Mouse (Mus musculus) bone marrow, adult 2 months (tissue): Measurements from ENCODE around the gene Cul5. TPM values are rescaled to one million over a fixed set of nuclear protein-coding genes. Genes with fewer than 3 reads are reported as not detected.
A peak's percentile ranks its signal among the peaks of the same experiment; 100 is the strongest.

Experiments used
- H3K27ac ChIP-seq: fragments of 200-500 bp; 2 replicates; pipeline ENCODE4 v1.5.1; 2012; ENCODE audit warnings: low read depth, mild to moderate bottlenecking, control low read depth, inconsistent platforms, low read length; ENCODE audit not compliant: control insufficient read depth, poor library complexity, insufficient read depth
- H3K4me1 ChIP-seq: fragments of 200-500 bp; 2 replicates; pipeline ENCODE4 v1.6.1; 2011; ENCODE audit warnings: low read length; ENCODE audit not compliant: control insufficient read depth, insufficient read depth
- H3K4me3 ChIP-seq: fragments of 200-500 bp; replicated peaks from 2 replicates; pipeline ENCODE3; 2011; ENCODE audit warnings: mild to moderate bottlenecking, low read depth, low read length, control low read depth; ENCODE audit not compliant: control insufficient read depth
- CTCF ChIP-seq: fragments of 200-500 bp; IDR thresholded peaks from 2 replicates; pipeline ENCODE4 v1.5.1; 2011; ENCODE audit warnings: low read length, control low read depth; ENCODE audit not compliant: control insufficient read depth, insufficient read depth
- POLR2A ChIP-seq: fragments of 200-500 bp; IDR thresholded peaks from 2 replicates; pipeline ENCODE4 v1.6.1; 2011; ENCODE audit warnings: low read depth, mild to moderate bottlenecking, control low read depth, low read length, borderline replicate concordance; ENCODE audit not compliant: control insufficient read depth
- WGBS: fragments of 180-500 bp; shearing (Covaris S2); methylation state at CpG from one replicate; pipeline ENCODE4 v1.1.7; 2018; 5-methylcytosine and 5-hydroxymethylcytosine counted together
- polyA plus RNA-seq: library from polyadenylated mRNA; stranded (reverse); fragments of >200 nt; gene quantifications from 2 replicates; pipeline ENCODE4 v1.2.4, GENCODE M21; 2011; ENCODE audit warnings: low replicate concordance; ENCODE audit not compliant: missing spikeins, insufficient read depth, insufficient read length

Cul5 gene
- polyA plus RNA-seq, 1 experiment: 13.0 TPM

- no peak for TF ChIP-seq POLR2A
- TF ChIP-seq CTCF: no peak
Measured at GRCm38 (mm10) chr9:53680851-53681250, 11.0 kb upstream of the Cul5 start.

GRCm38 (mm10) chr9:53676921-53677320, 7.1 kb upstream of the Cul5 start:
- Histone ChIP-seq H3K4me1 (no peaks in the 10 kb centered on the region), H3K27ac (no peak overlapping the region), H3K4me3 (no peak overlapping the region)
- TF ChIP-seq CTCF (no peak), POLR2A (no peak)
- 68% methylated on average over 4 of the region's 4 CpGs for WGBS

More at GRCm38 (mm10) chr9:53680851-53681250, 11.0 kb upstream of the Cul5 start:
- H3K4me1 ChIP-seq: no peaks in the 10 kb centered on the region
- H3K4me3 ChIP-seq: no peak overlapping the region
- 86% methylated on average over 1 of the region's 1 CpGs for WGBS
- no peak overlapping the region for H3K27ac ChIP-seq

GRCm38 (mm10) chr9:53673571-53673970, 3.8 kb upstream of the Cul5 start:
- no peak overlapping the region for H3K27ac ChIP-seq
- 19% methylated on average over 3 of the region's 3 CpGs for WGBS
- no peaks in the 10 kb centered on the region for H3K4me1 ChIP-seq
- TF ChIP-seq CTCF: peak; percentile 75
- TF ChIP-seq POLR2A: no peak
- H3K4me3 ChIP-seq: no peak overlapping the region

GRCm38 (mm10) chr9:53667020-53667669, 2.7 kb downstream of the Cul5 start:
- under 1% methylated on average over 74 of the region's 74 CpGs for WGBS
- H3K4me1 ChIP-seq: peaks cover 2% of the 10 kb centered on the region; the same call in 1 of the 2 replicates
- TF ChIP-seq CTCF (peak; percentile 90), POLR2A (peak; percentile 55; the same call in 1 of the 2 replicates)
- H3K27ac ChIP-seq: peak overlapping the region; percentile 88
- peak overlapping the region; percentile 88 for H3K4me3 ChIP-seq

GRCm38 (mm10) chr9:53666665-53667019, 3.2 kb downstream of the Cul5 start:
- under 1% methylated on average over 28 of the region's 28 CpGs for WGBS
- Histone ChIP-seq H3K27ac (peak overlapping the region; percentile 88), H3K4me3 (peak overlapping the region; percentile 88), H3K4me1 (peaks cover 2% of the 10 kb centered on the region; the same call in 1 of the 2 replicates)
- TF ChIP-seq POLR2A (no peak; the same call in 1 of the 2 replicates), CTCF (no peak)

GRCm38 (mm10) chr9:53665428-53665827, 4.4 kb downstream of the Cul5 start:
- no peak overlapping the region for H3K27ac ChIP-seq
- no peak overlapping the region for H3K4me3 ChIP-seq
- peaks cover 2% of the 10 kb centered on the region; the same call in 1 of the 2 replicates for H3K4me1 ChIP-seq
- TF ChIP-seq POLR2A (no peak), CTCF (no peak)

GRCm38 (mm10) chr9:53664819-53665218, 5.0 kb downstream of the Cul5 start:
- H3K27ac ChIP-seq: no peak overlapping the region
- H3K4me1 ChIP-seq: peaks cover 2% of the 10 kb centered on the region; the same call in 1 of the 2 replicates
- TF ChIP-seq POLR2A (no peak), CTCF (no peak)
- no peak overlapping the region for H3K4me3 ChIP-seq
- WGBS: 81% methylated on average over 2 of the region's 2 CpGs

- Histone ChIP-seq H3K4me1 (no peaks in the 10 kb centered on the region), H3K27ac (no peak overlapping the region), H3K4me3 (no peak overlapping the region)
- TF ChIP-seq POLR2A (no peak), CTCF (no peak)
- 89% methylated on average over 6 of the region's 6 CpGs for WGBS
Measured at GRCm38 (mm10) chr9:53634796-53635195, 35.0 kb downstream of the Cul5 start.

GRCm38 (mm10) chr9:53615246-53615645, 54.6 kb downstream of the Cul5 start:
- TF ChIP-seq POLR2A (no peak), CTCF (no peak)
- no peak overlapping the region for H3K27ac ChIP-seq
- WGBS: 84% methylated on average over 8 of the region's 8 CpGs
- no peak overlapping the region for H3K4me3 ChIP-seq
- no peaks in the 10 kb centered on the region; the same call in 1 of the 2 replicates for H3K4me1 ChIP-seq
